Mouse (Mus musculus) small intestine, adult 2 months (tissue): Measurements from ENCODE around the gene Tcf7.
"Not testable (repeated sequence)": the region's sequence is repeated elsewhere in the genome, so short reads cannot be mapped to it uniquely, and the experiment has no call there.

Source experiments
- CTCF ChIP-seq: fragments of 200-500 bp; IDR thresholded peaks from 2 replicates; pipeline ENCODE4 v1.5.1; 2012; ENCODE audit warnings: low read depth, mild to moderate bottlenecking, control low read depth, inconsistent platforms, low read length, moderate library complexity, mixed read lengths; ENCODE audit not compliant: insufficient replicate concordance, insufficient read length; ENCODE audit errors: extremely low read depth
- POLR2A ChIP-seq: fragments of 200-500 bp; IDR thresholded peaks from 2 replicates; pipeline ENCODE4 v1.6.1; 2012; ENCODE audit warnings: low read depth, mild to moderate bottlenecking, control low read depth, inconsistent platforms, low read length, moderate library complexity

DNA sequence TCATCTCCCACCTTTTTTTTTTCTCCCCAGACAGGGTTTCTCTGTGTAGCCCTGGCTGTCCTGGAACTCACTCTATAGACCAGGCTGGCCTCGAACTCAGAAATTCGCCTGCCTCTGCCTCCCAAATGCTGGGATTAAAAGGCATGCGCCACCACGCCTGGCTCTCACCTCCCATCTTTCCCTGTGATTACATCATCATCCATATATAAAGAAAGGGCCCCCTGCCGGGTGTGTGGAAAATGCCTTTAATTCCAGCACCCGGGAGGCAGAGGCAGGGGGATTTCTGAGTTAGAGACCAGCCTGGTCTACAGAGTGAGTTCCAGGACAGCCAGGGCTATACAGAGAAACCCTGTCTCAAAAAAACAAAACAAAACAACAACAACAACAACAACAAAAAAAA, 60.9 kb downstream of the Tcf7 start:
- not testable (repeated sequence) for TF ChIP-seq CTCF, POLR2A
